Mouse (Mus musculus) adrenal gland, postnatal 10 days (tissue): ENCODE results near the gene Mapk8ip1. TPM values are rescaled to one million over a fixed set of nuclear protein-coding genes. Genes with fewer than 3 reads are reported as not detected.

Experiments used
- DNase-seq: peaks from one replicate; pipeline ENCODE4 v3.0.0; 2021; ENCODE audit warnings: mixed read lengths
- long read RNA-seq, 2 experiments: library from polyadenylated mRNA; stranded (forward); transcript quantifications; one replicate each; pipeline ENCODE4 v2.0.0; 2021
- total RNA-seq, 2 experiments: library from RNA; stranded (reverse); gene quantifications; 2 replicates each; pipeline ENCODE4 v1.2.3; 2021

Gene Mapk8ip1
- total RNA-seq: 10 to 100 TPM; 22.5 to 28.1 TPM
- long read RNA-seq, experiment 1, transcript Mapk8ip1-202 (12 exons, 3,274 nt): minor isoform, 7 of 65 reads
- long read RNA-seq, experiment 1, transcript Mapk8ip1-201 (12 exons, 2,930 nt): major isoform, 12 of 65 reads
- long read RNA-seq, experiment 1, partial matches to known transcripts: 42 of 65 reads
- long read RNA-seq, experiment 1, other reads (novel, unspliced or antisense): 4 of 65 reads
- long read RNA-seq, experiment 2, transcript Mapk8ip1-201 (12 exons, 2,930 nt): major isoform, 9 of 19 reads
- long read RNA-seq, experiment 2, partial matches to known transcripts: 8 of 19 reads
- long read RNA-seq, experiment 2, other reads (novel, unspliced or antisense): 2 of 19 reads

DNA sequence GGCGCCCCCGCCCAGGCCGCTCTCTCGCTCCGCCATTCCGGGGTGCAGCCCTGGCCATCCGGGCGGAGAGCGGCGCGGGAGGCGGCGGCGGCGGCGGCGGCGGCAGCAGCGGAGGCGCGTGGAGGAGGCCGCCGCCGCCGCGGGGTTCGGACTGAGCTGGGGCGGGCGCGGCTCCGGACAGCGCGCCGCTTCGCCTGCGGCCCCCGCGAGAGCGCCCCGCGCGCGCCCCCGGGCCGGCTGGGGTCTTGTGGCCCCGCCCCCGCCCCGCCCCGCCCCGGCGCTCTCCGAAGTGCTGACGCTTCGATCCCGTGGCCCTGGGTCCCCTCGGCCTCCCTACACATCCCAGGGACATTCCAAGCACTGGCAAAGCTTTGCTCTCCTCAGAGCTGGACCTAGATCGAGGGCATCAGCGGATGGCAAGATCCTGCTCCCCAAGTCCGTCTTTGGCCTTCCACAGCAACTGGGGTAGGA is at the start of gene Mapk8ip1:
Mapk8ip1 (minus strand) TSS at position 173 of the 471 bp plus-strand sequence.
- peak; percentile 50 for DNase-seq

DNA sequence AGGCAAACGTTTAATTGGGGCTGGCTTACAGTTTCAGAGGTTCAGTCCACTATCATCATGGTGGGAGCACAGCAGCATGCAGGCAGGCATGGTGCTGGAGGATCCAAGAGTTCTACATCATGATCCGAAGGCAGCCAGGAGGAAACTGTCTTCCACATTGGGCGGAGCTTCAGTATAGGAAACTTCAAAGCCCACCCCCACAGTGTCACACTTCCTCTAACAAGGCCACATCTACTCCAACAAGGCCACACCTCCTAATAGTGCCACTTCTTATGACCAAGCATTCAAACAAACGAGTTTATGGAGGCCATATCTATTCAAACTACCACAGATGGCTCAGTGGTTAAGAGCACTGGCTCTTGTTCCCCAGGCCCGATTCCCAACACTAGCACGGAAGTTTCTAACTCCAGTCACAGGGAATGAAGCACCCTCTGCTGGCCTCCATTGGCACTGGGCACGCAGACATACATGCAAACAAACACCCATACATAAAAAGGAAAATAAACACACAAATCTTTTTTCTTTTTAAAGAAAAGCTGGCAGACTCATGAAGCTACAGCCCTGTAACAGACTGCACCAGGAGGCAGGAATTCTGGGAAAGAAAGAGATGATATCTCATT is 46.2 kb upstream of the Mapk8ip1 start:
- no peak for DNase-seq

DNA sequence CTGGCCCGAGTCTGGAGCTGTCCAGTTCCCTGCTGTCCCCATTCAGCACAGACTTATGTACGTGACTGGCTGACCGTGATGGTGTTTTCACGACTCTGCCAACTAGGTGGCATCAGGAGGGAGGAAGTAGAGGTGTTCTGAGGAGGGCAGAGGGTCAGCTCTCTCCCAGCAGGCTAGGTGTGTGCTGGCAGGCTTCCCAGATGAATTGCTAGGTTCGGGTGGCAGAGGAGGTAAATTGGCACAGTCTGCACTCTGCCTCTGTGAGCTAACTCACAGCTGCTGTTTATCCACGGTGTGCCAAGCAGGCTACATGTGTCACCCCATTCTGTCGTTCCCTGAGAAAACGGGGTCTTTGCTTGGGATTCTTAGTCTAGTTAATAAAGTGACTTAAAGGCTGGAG is 45.6 kb upstream of the Mapk8ip1 start:
- no peak for DNase-seq

DNA sequence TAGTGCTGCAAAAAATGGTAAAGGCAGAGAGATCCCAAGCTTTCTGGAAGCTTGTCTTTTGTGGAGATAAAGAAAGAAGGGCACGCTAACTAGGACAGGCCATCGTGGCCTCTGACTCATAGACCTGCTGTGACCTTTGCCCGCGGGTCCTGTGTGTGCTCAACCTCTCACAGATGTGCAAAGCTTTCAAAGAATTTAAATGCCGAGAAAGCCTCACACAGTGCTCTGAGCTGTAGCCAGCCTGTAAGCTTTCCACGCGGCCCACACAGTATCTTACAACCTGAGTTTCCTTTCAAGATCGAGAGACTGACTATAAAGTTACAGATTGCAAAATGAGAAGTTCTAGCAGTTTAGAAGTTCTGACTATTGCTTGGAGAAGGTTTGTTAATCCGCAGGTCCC is 44.8 kb upstream of the Mapk8ip1 start:
- DNase-seq: no peak

DNA sequence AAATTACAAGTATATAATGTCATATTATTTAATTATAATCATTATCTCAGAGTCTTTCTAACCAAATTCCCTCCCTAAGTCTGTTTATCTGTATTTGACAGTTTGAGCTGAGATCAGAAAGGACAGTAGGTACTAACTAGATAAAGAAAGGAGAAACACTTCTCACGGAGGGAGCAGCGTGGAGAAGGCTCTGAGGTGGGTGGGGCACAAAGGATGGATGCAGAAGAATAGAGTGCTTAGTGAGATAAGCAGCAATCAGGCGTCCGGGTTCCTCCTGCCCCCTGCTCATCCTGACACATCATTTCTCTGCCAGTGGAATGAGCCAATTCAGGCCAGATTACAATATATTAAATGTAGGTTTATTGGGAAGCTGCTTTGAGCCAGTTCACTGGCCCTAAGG is 43.3 kb upstream of the Mapk8ip1 start:
- no peak for DNase-seq

DNA sequence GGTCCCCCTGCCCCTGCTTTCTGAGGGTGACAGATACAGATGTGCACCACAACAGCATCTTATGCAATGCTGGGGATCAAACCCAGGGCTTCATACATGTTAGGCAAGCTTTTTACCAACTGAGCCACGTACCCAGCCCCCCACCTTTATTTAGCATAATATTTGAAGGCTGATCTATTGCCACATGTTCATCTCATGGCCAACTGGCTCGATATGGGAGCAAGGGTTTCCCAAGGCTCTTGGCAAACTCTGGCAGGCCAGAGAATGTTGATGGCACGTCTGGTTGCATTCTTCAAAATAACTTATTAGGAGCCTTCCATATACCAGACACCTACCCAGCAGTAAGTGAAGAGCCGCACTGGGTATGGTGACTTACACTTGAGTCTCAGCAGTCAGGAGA is 42.2 kb upstream of the Mapk8ip1 start:
- no peak for DNase-seq

DNA sequence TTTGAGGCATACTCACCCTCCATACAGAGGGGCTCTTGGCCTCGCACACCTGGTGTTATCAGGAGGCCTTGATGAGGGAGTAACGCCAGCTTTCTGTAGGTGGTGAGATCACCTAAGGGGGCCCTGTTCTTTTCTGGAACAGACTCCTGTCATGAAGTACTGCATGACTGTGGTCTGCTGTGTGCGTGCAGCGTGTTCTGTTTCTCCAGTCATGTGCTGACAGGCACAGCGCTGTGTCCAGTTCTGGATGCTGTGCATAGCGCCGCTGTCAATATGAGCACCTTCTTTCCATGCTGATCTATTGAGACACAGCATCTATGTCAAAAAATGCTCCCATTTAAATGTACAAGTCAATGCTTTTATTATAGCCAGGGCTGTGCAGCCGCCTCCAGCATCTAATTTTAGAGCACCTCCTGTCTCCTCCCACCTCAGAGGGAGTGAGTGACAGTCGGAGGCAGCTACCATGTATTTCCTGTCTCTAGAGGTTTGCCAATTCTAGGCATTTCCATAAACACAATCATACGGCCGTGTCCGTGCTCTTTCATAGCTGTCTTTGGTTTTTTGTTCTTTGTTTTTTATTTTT is 41.4 kb upstream of the Mapk8ip1 start:
- DNase-seq: no peak

DNA sequence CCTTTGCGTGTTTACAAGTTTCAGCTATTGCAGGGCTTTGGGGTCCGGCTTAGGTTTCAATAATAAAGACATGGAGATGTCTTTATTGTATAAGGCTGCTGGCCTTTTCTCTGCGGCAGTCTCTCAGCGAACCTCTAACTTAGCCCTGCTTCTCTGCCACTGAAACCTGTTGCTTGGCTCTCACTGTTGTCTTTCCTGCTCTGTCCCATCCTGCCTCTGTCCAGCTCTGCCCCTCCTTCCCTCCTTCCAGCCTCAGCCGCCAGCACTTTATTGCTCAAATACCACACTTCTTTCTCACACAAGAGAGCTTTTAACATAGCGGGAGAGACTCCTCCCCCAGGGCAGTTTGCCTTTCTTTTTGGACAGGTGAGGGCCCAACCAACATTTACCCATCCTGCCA is 39.4 kb upstream of the Mapk8ip1 start:
- no peak for DNase-seq

DNA sequence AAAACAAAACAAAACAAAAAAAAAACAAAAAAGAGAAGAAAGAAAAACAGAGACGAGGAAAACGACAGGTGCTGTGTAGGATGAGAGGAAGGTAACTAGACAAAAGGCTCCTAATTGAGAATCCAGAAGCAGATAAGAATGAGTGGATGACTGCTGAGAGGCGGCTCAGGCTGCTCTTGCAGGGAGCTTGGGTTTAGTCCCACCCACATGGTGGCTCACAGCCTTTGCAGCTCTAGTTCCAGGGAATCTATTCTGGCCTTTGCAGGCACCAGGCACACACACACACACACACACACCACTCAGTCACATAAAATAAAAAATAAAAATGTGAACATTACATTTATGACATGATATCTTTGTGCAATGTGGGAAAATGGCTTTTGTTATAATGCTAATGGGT is 37.5 kb upstream of the Mapk8ip1 start:
- DNase-seq: no peak

DNA sequence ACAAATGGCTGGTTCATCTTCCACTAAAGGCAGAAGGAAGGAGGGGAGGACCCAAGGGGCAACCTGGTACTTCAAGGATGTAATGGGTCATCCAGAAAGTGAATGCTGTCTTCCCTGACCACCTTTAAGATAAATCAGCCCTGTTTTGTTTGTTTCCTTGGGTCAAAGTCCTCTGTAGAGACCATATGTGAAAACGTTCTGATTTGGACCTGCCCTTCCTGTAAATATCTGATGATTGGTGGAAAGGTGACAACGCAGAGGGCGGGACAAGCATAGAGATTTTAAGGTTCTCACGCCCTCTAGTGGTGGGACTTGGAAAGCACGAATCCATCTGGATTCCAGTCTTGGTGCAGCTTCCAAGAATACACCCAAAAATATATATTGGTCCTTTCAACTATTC is 36.8 kb upstream of the Mapk8ip1 start:
- DNase-seq: peak; percentile 90

DNA sequence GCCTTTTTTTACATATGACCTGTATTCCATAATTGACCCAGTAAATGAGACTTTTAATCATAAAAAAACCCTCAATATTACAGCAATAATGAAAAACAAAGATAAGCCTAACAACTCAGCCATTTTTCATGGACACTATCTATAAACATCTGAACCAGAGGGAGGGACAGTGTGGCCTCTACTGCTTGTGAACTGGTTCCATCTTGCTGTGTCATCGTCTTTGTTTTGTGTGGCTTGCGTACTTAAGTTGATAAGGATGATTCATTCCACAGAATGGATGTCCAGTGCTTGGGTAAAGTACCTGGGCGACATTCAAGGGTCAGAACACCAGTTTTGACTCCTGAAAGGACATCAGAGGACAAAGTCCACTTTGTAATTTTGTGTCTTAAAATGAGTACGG is 36.3 kb upstream of the Mapk8ip1 start:
- no peak for DNase-seq

DNA sequence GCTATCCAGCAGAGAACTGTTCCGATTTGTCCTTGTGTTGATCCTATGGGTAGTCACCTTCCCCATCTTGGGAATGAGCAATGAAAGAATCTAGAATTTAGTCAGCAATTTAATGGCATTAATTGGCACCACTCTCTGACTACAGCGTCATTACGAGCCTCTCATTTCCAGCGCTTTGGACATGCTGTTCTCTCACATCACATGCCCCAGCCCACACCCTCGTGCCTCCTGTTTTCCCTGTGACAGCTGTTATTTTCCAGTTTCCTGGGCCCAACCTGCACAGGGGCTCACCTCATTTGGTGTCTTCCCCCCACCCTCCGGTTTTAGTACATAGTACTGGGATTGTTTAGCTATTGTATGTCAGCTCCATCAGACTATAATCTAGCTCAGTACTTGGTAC is 34.0 kb upstream of the Mapk8ip1 start:
- no peak for DNase-seq

DNA sequence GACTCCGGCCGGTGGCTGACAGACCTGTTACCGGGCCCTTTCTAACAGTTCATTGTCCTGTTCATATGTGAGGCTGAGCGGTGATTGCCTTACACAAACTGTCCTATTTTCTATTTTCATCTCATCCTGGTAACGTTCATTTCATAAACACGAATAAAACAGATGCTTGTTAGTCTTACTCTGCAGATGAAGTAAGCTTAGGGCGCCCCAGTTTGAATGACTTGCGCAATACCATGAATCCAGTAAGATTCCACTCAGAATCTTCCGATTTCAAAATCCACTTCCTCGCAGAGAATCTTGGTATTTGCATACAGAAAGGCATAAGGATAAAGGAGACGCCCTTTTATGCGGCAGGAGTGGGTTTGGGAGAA is 33.3 kb upstream of the Mapk8ip1 start:
- no peak for DNase-seq

DNA sequence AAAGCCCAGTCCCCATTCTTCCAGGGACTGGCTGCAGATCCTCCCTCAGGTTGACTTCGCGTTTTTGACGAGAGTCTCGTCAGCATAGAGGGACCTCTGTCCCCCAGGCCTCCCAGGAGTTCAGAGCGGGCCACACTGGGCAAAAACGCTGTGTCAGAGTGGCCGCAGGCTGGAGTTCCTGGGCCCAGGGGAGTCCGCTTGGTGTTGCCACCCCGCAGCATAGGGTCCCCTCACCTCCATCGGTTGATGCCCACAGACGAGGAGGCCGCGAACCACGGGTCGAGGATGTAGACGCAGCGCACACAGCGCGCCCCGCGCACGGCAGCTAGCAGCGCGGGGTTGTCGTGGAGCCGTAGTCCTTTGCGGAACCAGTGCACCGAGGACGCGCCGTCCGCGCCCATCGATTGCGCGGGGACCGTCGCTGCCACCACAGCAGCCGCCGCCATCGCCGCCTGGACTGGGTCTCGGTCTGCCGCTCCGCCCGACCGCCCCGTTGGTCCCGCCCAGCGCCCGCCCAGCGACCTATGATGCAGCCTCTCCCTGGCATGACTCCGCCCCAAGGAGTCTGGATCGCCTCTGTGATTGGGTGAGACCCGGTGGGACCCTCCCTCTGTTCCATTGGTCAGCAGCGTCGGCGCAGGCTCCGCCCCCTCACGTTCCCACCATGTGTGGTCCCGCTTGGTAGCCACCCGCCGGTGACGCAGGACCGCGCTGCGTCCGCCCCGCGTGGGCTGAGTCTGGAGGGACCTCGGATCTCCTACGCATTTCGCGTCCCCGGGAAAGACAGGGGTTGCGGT is 32.7 kb upstream of the Mapk8ip1 start, which contains the start of gene Cry2:
Cry2 (minus strand) TSS at position 466 of the 797 bp plus-strand sequence.
- peak; percentile 99 for DNase-seq

DNA sequence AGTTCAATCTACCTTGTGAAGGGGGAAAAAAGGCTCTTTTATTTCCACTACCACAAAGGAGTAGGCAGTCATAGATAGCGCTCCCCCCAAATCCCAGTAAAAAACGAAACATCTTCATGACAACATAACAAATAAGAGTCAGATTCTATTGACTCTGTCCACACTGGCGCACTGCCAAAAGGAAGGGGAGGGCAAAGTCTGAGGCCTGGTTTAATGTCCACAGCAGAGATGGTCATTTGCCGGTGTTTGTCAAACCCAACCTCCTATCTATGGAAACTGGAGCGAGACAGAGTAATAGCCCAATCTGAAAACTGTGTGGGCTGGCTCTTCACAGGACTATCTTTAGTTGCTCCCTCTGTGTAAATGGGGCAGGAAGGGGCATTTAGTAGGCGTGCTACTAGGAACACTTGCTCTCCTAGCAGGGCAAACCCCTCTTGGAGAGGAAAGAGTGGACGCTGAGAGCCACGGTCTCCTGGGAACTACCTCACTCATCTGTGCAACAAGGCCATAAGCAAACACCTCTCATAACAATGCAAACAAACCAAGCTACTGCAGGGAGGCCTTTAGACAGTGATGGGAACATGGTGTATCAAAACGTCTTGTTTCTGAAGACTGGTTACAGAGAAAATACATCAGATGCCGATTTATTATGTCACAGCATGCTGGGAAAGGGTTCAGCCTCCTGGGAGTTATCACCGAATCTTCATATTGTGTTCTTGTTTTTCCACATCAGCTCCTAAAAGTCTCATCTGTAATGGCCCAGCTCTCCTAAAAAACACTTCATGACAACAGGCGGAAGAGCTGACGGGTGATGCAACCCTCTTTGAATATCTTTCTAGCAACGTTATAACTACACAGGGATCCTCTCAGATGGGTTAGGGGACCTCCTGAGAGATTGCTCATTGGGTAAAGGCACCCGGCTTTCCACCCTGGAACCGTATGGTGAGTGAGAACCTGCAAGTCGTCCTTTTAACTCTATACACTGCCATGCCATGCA is 31.5 kb upstream of the Mapk8ip1 start:
- DNase-seq: peak; percentile 82

DNA sequence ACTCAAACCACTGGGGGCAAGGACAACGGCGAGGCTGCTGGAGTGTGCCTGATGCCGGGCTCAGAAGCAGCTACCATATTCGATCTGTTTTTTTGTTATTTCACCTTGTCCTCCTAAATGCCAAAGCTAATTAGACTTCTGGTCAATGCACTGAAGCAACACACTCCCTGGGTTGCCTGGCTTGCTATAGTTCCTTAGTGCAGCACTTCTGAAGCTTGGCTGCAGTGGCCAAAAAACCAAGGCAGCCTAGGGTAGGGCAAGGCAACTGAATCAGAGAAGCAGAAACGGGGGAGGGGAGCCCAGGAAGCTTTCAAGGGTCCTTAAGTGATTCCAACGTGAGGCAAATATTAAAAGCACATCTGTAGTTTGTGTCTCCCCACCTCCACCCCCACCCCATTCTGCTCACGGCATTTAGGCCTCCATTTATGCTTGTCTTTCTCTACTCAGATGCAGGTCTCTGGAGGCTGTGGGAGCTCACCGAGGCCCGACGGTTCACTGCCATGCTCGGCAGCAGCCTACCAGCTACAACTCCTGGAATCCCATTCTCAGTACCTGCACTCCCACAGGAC is 30.6 kb upstream of the Mapk8ip1 start:
- DNase-seq: no peak

DNA sequence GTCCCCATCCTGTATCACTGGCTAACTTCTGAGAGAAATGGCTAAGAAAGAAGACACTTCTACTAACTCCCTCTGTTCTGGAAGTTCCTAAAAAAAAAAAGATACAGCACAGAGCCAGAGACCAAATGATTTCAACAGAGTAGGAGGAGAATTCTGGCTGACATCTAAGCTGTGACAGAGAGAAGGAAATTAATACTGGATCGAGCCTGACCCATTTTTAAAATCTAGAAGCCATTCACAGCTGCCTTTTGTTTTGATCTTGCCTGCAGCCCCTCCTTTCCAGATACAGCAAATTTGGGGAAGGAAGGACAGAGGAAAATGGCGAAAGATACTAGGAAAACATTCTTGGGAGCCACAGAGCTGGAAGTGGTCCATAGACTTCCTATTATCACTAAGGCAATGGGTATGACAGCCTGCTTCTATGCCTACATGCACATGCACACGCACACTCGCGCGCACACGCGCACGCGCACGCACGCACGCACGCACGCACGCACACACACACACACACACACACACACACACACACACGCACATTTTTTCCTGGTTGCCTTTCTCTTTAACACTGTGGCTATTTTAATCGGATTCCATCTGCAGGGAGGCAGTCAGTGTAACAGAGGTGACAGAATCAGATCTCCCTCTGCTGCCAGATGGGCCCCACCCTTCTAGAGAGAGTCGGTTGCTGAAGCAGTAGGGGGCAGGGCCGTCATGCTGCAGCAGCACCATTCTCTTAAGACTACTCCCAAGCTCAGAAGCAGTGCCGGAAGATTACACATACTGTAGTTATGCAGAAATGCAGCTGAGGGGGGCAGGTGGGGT is 29.9 kb upstream of the Mapk8ip1 start:
- peak; percentile 69 for DNase-seq

DNA sequence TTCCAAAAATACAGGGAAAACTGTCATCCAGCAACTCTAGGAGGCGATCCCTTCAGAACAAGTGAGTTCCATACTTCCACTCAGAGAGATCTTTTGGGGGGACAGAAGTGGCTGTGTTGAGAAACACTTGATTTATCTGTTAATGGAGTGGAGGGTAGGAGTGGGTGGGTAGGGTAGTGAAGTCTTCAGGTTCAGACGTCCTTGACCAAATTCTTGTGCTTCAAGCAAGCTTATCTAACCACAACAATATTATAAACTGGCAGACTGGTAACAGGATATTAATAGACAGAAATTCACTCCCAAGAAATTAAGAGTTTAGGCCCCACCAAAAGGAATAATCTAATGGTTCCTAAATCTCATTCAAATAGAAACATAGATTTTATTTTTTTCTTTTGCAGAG is 29.0 kb upstream of the Mapk8ip1 start:
- DNase-seq: no peak

DNA sequence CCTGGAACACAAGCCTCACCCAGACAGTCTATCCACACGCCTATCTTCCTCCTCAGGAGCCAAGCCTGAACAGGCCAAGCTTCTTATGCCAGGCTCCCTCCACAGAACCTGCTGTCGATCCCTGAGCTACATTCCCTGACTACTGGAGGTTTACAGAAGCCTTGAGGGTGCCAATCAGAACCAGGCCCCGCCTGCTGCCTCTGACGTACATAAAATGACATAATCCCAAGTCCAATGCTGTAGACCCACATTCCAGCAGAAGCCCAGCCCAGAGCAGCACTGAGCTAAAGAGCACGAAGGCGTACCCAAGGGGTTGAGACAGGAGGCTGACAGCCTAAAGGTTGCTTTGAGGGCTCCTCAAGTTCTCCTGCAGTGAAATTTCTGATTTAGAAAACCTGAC is 26.8 kb upstream of the Mapk8ip1 start:
- DNase-seq: peak; percentile 86

DNA sequence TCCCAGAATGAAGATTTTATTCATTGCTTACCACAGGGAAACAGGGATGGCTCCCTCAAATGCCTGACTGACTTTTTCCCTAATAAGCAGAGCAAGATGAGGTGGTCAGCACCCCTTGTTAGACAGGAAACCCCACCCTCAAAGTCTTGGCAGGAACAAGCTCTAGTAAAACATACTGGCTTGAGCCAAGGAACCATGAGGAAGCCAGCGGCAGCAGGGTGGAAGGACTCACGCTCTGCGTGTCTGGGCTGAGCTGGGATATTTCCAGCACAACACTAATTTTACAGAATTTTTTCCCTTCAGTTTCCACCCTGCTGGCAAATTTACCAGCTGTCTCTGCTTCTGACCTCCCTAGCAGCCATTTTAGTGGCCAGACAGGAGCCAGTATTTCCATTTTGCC is 25.4 kb upstream of the Mapk8ip1 start:
- no peak for DNase-seq
